Mouse (Mus musculus) induced T-regulatory cell, adult 2 months (primary cell): ENCODE data around the gene Emc4.

Experiments used
- DNase-seq: peaks from one replicate; pipeline ENCODE4 v3.0.0-alpha.2; 2012; ENCODE audit warnings: low read depth

Gene Emc4

DNA sequence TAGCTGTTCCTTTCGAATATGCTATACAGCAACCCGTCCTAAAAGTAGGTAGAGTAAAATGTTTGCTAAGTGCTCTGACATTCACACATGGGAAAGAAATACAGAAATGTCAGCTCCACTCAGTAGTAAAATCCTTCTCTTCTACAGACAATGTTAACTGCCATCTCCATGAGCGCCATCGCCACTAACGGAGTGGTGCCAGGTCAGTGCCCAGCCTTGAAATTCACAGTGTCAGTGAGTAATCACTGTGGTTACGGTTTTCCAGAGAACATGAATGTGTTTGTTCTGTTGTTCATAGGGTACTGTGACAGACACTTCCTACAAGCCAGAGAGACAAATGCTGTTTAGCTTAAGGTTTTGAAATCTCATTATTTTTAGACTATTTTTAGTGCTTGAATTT is 30.6 kb downstream of the Emc4 start:
- DNase-seq, result no peak

DNA sequence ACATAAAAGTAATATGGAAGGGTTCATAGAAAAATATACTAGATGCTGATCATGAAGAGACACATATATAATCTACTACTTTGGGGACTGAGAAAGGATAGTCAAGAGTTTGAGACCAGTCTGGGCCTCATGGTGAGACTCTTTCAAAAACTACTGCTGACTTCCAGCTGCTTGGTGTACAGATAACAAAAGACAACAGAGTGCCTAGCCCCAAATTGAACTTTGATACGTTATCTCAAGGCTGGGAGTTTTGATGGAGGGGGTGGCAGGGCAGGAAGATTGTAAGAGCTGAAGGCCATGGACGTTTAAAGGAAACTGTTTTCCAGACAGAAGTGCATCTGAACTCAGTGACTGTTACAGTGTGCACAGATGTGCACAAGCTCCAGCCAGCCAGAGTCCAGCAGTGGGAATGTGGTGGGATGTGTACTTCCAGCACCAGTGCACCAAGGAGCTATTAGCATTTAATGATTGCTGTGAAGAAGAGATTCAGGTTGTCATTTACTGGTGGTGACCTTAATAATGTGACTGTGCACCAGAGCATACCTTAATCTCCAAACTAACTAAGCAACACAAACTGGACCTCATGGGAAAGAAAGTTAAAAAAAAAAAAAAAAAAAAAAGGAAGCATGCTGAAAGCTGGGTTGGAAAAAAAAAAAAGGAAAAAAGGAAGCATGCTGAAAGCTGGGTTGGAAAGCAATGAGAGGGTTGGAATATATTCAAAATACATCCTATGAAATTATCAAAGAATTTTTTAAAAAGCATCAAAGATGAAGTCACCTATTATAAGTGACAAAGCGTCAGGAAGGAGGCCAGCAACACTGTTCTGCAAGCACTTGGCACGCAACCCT is 35.6 kb downstream of the Emc4 start:
- DNase-seq, result no peak

DNA sequence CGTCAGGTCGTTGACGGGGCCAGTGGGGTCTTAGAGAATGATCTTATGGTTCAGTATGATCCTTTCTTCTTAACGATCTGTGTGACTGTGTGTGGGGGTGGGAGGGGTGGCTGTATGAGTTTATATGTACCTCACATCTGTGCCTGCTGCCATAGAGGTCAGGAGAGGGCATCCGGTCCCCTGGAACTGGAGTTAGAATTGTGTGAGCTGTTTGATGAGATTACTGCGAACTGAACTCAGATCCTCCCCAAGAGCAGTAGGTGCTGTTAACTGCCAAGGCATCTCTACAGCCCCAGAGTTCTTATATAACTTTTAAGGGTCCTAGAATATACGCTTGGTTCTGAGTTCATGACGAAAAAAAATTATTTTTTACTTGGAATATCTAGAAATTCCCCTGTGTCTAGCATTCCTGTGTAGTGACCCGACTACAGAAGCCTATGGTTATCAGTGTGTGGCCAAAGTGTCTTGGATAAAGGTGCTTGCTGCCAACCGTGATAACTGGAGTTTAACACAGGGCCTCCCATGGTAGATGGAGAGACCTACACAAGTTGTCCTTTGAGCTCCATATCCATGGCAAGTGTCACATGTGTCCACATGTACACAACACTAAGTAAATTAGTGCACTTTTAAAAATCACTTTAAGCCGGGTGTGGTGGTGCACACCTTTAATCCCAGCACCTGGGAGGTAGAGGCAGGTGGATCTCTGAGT is 39.6 kb downstream of the Emc4 start:
- DNase-seq, result peak; percentile 7

DNA sequence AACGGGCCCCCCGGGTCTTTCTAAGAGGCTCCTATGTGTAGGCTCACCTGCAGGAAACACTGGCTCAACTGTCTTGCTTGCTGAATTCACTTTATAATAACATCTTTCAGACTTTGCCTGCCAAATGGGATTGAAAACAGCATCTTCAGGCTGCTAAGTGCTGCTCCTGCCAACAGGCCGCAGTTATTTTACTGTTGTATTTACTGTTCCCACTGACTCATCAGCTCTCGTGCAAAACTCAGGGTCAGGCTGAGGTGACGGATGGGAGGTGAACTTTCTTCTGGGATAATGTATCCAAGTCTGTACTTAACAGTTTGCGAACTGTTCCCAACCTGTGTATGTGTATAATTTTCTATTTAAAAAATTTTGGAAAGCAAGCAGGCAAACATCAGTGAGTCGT is 48.9 kb downstream of the Emc4 start:
- DNase-seq, result no peak

DNA sequence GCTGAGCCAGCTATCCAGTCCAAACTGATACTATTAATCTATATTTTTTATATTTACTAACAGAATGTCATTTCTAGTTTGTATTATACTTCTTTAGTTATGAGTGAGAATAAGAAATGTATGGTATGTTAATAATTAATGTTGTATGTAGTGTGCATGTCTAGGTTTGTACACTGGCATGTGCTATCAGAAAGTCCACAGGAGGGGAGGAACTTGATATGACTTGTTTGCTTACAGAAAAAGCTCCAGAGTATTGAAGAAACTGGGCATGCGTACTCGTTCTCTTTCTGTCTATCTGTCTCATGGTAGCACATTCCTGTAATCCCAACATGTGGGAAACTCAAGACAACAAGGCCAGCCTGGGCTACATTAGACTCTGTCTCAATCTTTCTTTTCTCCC is 49.6 kb downstream of the Emc4 start:
- DNase-seq, result no peak

DNA sequence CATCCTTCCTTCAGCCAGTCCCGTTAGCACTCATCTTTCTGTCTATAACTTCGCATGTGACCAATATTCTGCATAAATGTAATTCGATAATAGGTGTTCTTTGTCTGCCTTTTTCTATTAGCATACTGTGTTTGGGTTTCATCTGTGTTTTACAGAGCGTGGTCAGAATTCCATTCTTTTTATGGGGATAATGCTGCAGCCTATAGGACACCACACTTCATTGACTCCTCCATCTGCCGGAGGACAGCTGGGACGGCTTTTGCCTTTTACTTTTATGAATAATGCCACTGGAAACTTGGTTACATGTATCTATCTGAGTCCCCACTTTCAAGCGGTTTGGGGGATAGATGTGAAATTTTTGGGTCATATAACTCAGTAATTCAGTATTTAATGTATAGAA is 52.2 kb downstream of the Emc4 start:
- no peak for DNase-seq
